Mouse (Mus musculus) left cerebral cortex, adult 2 months (tissue): ENCODE data around the gene Pnkp. TPM values are rescaled to one million over a fixed set of nuclear protein-coding genes. Genes with fewer than 3 reads are reported as not detected.

ENCODE experiments used
- DNase-seq, 2 experiments: peaks; one replicate each; pipeline ENCODE4 v3.0.0; 2021 to 2022; ENCODE audit warnings: low spot score in 2 of 2, mixed read lengths in 1 of 2; ENCODE audit errors: extremely low spot score in 1 of 2
- H3K27ac ChIP-seq: fragments of 200-600 bp; 2 replicates; pipeline ENCODE4 v1.8.1; 2022
- H3K4me3 ChIP-seq: fragments of 200-600 bp; 2 replicates; pipeline ENCODE4 v1.8.1; 2022
- CTCF ChIP-seq: fragments of 200-600 bp; IDR thresholded peaks from 2 replicates; pipeline ENCODE4 v1.8.1; 2022; ENCODE audit warnings: antibody characterized with exemption, mild to moderate bottlenecking, moderate library complexity
- intact Hi-C: fragments of 180-260 bp; cut with DNase I; formaldehyde crosslinking; loops from one replicate; pipeline ENCODE4 v1.15.1; 2025
- long read RNA-seq, 2 experiments: library from polyadenylated mRNA; stranded (forward); transcript quantifications; one replicate each; pipeline ENCODE4 v2.0.0; 2021; ENCODE audit warnings: borderline mapping rate in 2 of 2
- total RNA-seq, 2 experiments: library from RNA; stranded (reverse); gene quantifications; 2 replicates each; pipeline ENCODE4 v1.2.3; 2021

Gene Pnkp
- total RNA-seq = 10 to 100 TPM; 27.4 to 31.2 TPM
- long read RNA-seq, experiment 1, transcript Pnkp-201 (16 exons, 2,184 nt) = major isoform, 11 of 31 reads
- long read RNA-seq, experiment 1, transcript Pnkp-203 (17 exons, 1,770 nt) = minor isoform, 7 of 31 reads
- long read RNA-seq, experiment 1, partial matches to known transcripts = 1 of 31 reads
- long read RNA-seq, experiment 1, other reads (novel, unspliced or antisense) = 11 of 31 reads
- long read RNA-seq, experiment 2, transcript Pnkp-201 (16 exons, 2,184 nt) = major isoform, 9 of 29 reads
- long read RNA-seq, experiment 2, partial matches to known transcripts = 0 of 29 reads
- long read RNA-seq, experiment 2, other reads (novel, unspliced or antisense) = 19 of 29 reads

GRCm38 (mm10) chr7:44857042-44857552, at the start of gene Pnkp:
TSS of gene Pnkp (plus strand) at chr7:44857139.
- TF ChIP-seq CTCF = no peak; the same call in 1 of the 2 replicates
- H3K27ac ChIP-seq = peak within 1 kb of the TSS; percentile 88
- H3K4me3 ChIP-seq = peak within 1 kb of the TSS; percentile 92
- DNase-seq = peak; percentile 89 to 90
- intact Hi-C loops = loop anchor here (10.0 kb wide), 1 partner anchor 268 kb away; the partner anchor contains the start of genes Rpl13a and Rps11

- Histone ChIP-seq H3K4me3 (no peak overlapping the region), H3K27ac (no peak overlapping the region)
- DNase-seq = peak in 1 of 2 experiments; percentile 1
- intact Hi-C loops = loop anchor here (10.0 kb wide), 1 partner anchor 194 kb away; no protein-coding TSS in a partner anchor
- no peak for TF ChIP-seq CTCF
These were observed 48.0 kb upstream of the Pnkp start for GRCm38 (mm10) chr7:44808927-44809326.

GRCm38 (mm10) chr7:44809466-44809865, 47.5 kb upstream of the Pnkp start:
- intact Hi-C loops = loop anchor here (10.0 kb wide), 1 partner anchor 195 kb away; no protein-coding TSS in a partner anchor
- Histone ChIP-seq H3K4me3 (no peak overlapping the region), H3K27ac (no peak overlapping the region)
- DNase-seq = peak in 1 of 2 experiments; percentile 2
- TF ChIP-seq CTCF = no peak

GRCm38 (mm10) chr7:44810365-44810764, 46.6 kb upstream of the Pnkp start:
- no peak for TF ChIP-seq CTCF
- peak in 1 of 2 experiments; percentile 2 for DNase-seq
- no peak overlapping the region for H3K4me3 ChIP-seq
- intact Hi-C loops = no loop called here
- no peak overlapping the region for H3K27ac ChIP-seq

- intact Hi-C loops = no loop called here
- DNase-seq = peak in 1 of 2 experiments; percentile 3
- Histone ChIP-seq H3K27ac (no peak overlapping the region), H3K4me3 (no peak overlapping the region)
- no peak for TF ChIP-seq CTCF
These were observed 46.0 kb upstream of the Pnkp start for GRCm38 (mm10) chr7:44810819-44811557.

- no peak overlapping the region for H3K4me3 ChIP-seq
- peak in 1 of 2 experiments; percentile 7 for DNase-seq
- no peak overlapping the region for H3K27ac ChIP-seq
- TF ChIP-seq CTCF = no peak
- intact Hi-C loops = no loop called here
These were observed 44.2 kb upstream of the Pnkp start for GRCm38 (mm10) chr7:44812651-44813325.

- intact Hi-C loops = loop anchor here (2.0 kb wide), 1 partner anchor 65 kb away; the partner anchor contains the start of gene Vrk3
- no peak overlapping the region for H3K4me3 ChIP-seq
- TF ChIP-seq CTCF = no peak
- peak in 1 of 2 experiments; percentile 3 for DNase-seq
- no peak overlapping the region for H3K27ac ChIP-seq
These were observed 43.0 kb upstream of the Pnkp start for GRCm38 (mm10) chr7:44813985-44814384.

- no peak for TF ChIP-seq CTCF
- peak in 1 of 2 experiments; percentile 5 for DNase-seq
- intact Hi-C loops = loop anchor here (2.0 kb wide), 1 partner anchor 66 kb away; the partner anchor contains the start of gene Vrk3
- H3K4me3 ChIP-seq = no peak overlapping the region
- no peak overlapping the region for H3K27ac ChIP-seq
These were observed 42.5 kb upstream of the Pnkp start for GRCm38 (mm10) chr7:44814423-44814822.

GRCm38 (mm10) chr7:44814952-44815553, 41.9 kb upstream of the Pnkp start:
- intact Hi-C loops = loop anchor here (2.0 kb wide), 1 partner anchor 66 kb away; the partner anchor contains the start of gene Vrk3
- Histone ChIP-seq H3K27ac (no peak overlapping the region), H3K4me3 (peak overlapping the region; percentile 71)
- TF ChIP-seq CTCF = no peak
- peak in 1 of 2 experiments; percentile 17 for DNase-seq

- intact Hi-C loops = loop anchor here (2.0 kb wide), 1 partner anchor 67 kb away; the partner anchor contains the start of gene Vrk3
- peak; percentile 98 for DNase-seq
- H3K27ac ChIP-seq = peak within 1 kb of the TSS; percentile 95
- H3K4me3 ChIP-seq = peak within 1 kb of the TSS; percentile 71
- no peak; the same call in 1 of the 2 replicates for TF ChIP-seq CTCF
These were observed 41.0 kb upstream of the Pnkp start, which contains the start of the genes Nup62 and Il4i1 for GRCm38 (mm10) chr7:44815721-44816469. TSS of gene Nup62 (plus strand) at chr7:44816088. TSS of gene Il4i1 (plus strand) at chr7:44816387.
